Mouse (Mus musculus) E14TG2a.4 (cell line): ENCODE data around the gene Wdfy3.

Experiments
- CTCF ChIP-seq: conservative IDR thresholded peaks from 2 replicates; pipeline ENCODE4 v1.5.1; 2014; ENCODE audit warnings: low read length
- POU5F1 ChIP-seq: IDR thresholded peaks from 2 replicates; pipeline ENCODE4 v1.6.1; 2014; ENCODE audit warnings: low read length, borderline replicate concordance

- TF ChIP-seq CTCF, result no peak
- TF ChIP-seq POU5F1, result no peak
Measured at GRCm38 (mm10) chr5:101821052-101821451, 248.7 kb downstream of the Wdfy3 start.
